Mouse (Mus musculus): ENCODE results near the gene Vmn2r58.
"Not testable (repeated sequence)": the region's sequence is repeated elsewhere in the genome, so short reads cannot be mapped to it uniquely, and the experiment has no call there.

Gene Vmn2r58
- long read RNA-seq, experiment 1: 0 reads
- long read RNA-seq, experiment 2: 0 reads

GRCm38 (mm10) chr7:41872612-41873011, at the start of gene Vmn2r58:
Gene Vmn2r58, minus strand, starts transcription at chr7:41872712.
- intact Hi-C loops (cut with DNase I): not testable (repeated sequence)

Data from adrenal gland (tissue).